Mouse (Mus musculus) liver, embryonic 11.5 days (tissue): ENCODE data around the gene Diexf. TPM values are rescaled to one million over a fixed set of nuclear protein-coding genes. Genes with fewer than 3 reads are reported as not detected.
A peak's percentile ranks its signal among the peaks of the same experiment; 100 is the strongest.

Experiments used
- ATAC-seq: fragments of 200-750 bp; cut with Nextera tagmentation; replicated peaks from 2 replicates; pipeline ENCODE4 v1.8.0; 2017; ENCODE audit warnings: moderate number of reproducible peaks, mild to moderate bottlenecking, moderate TSS enrichment, moderate library complexity; ENCODE audit not compliant: low FRiP score
- DNase-seq: peaks from one replicate; pipeline ENCODE4 v3.0.0-alpha.2; 2017; ENCODE audit warnings: low spot score
- H3K27ac ChIP-seq: fragments of 300-500 bp; sonication (generic); 2 replicates; pipeline ENCODE4 v1.5.1; 2014; ENCODE audit warnings: mild to moderate bottlenecking, low read depth, low read length, control low read depth
- H3K27me3 ChIP-seq: fragments of 300-500 bp; sonication (generic); replicated peaks from 2 replicates; pipeline ENCODE4 v1.6.1; 2014; ENCODE audit warnings: low read length, mixed read lengths; ENCODE audit not compliant: control insufficient read depth, insufficient read depth
- H3K36me3 ChIP-seq: fragments of 300-500 bp; sonication (generic); 2 replicates; pipeline ENCODE4 v1.6.1; 2014; ENCODE audit warnings: mild to moderate bottlenecking, low read length, moderate library complexity, mixed read lengths; ENCODE audit not compliant: control insufficient read depth, insufficient read depth
- H3K4me1 ChIP-seq: fragments of 300-500 bp; sonication (generic); replicated peaks from 2 replicates; pipeline ENCODE4 v1.6.1; 2014; ENCODE audit warnings: low read length, mixed read lengths; ENCODE audit not compliant: control insufficient read depth, insufficient read depth
- H3K4me2 ChIP-seq: fragments of 300-500 bp; sonication (generic); 2 replicates; pipeline ENCODE4 v1.6.1; 2014; ENCODE audit warnings: mild to moderate bottlenecking, control low read depth, moderate library complexity
- H3K4me3 ChIP-seq: fragments of 300-500 bp; sonication (generic); 2 replicates; pipeline ENCODE4 v1.5.1; 2014; ENCODE audit warnings: low read depth, low read length, control low read depth
- H3K9ac ChIP-seq: fragments of 300-500 bp; sonication (generic); 2 replicates; pipeline ENCODE4 v1.6.1; 2014; ENCODE audit warnings: low read depth, low read length, control low read depth
- H3K9me3 ChIP-seq: fragments of 300-500 bp; sonication (generic); 2 replicates; pipeline ENCODE4 v1.6.1; 2016; ENCODE audit warnings: low read length, inconsistent platforms, mixed read lengths; ENCODE audit not compliant: control insufficient read depth
- WGBS: fragments of 180-500 bp; shearing (Covaris S2); extraction: QIAGEN DNeasy Blood & Tissue Kit; methylation state at CpG from one replicate; pipeline ENCODE4 v1.1.7; 2014; 5-methylcytosine and 5-hydroxymethylcytosine counted together
- polyA plus RNA-seq: library from polyadenylated mRNA; unstranded; fragments of >200 nt; fragmentation: Nextera tagmentation; extraction: Ambion mirVana; gene quantifications from 2 replicates; pipeline ENCODE4 v1.2.1, GENCODE M21; 2014

Gene Diexf
- polyA plus RNA-seq, 1 experiment from 2014 or later = 10.7 TPM

DNA sequence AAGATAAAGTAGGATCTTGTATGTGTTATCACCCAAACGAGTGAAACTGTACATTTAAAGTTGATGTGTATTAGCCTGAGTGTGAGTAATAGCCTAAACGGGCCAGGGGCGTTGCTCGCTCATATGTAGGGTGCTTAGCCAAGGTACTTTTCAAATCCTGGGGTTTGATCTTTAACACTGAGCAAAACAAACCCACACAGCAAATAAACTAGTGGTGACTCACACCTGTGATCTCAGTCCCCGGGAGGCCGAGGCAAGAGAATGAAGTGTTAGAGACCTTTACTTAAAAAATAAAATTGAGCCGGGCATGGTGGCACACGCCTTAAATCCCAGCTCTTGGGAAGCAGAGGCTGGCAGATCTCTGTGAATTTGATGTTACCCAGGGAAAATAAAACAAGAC is 767 bp upstream of the Diexf start:
- H3K4me2 ChIP-seq = peak overlapping the region; percentile 69; the same call in 1 of the 2 replicates
- H3K36me3 ChIP-seq = peaks cover 11% of the 10 kb centered on the region; the same call in 1 of the 2 replicates
- H3K27me3 ChIP-seq = no peaks in the 10 kb centered on the region
- H3K27ac ChIP-seq = no peak overlapping the region
- WGBS = 73% methylated on average over 8 of the region's 8 CpGs
- ATAC-seq = no peak
- H3K9ac ChIP-seq = no peak overlapping the region
- H3K9me3 ChIP-seq = no peaks in the 10 kb centered on the region
- no peak overlapping the region; the same call in 1 of the 2 replicates for H3K4me3 ChIP-seq
- DNase-seq = no peak
- peaks cover 6% of the 10 kb centered on the region for H3K4me1 ChIP-seq

- H3K36me3 ChIP-seq = peaks cover 11% of the 10 kb centered on the region; the same call in 1 of the 2 replicates
- H3K9ac ChIP-seq = peak overlapping the region; percentile 63
- WGBS = 31% methylated on average over 11 of the region's 11 CpGs
- ATAC-seq (peak; percentile 35), DNase-seq (no peak)
- peak overlapping the region; percentile 69 for H3K4me2 ChIP-seq
- H3K4me1 ChIP-seq = peaks cover 6% of the 10 kb centered on the region
- no peaks in the 10 kb centered on the region for H3K27me3 ChIP-seq
- no peaks in the 10 kb centered on the region for H3K9me3 ChIP-seq
- H3K4me3 ChIP-seq = peak overlapping the region; percentile 99
- no peak overlapping the region for H3K27ac ChIP-seq
Observed at GRCm38 (mm10) chr1:193130456-193130825, 369 bp upstream of the Diexf start.

GRCm38 (mm10) chr1:193129321-193129720 is 751 bp downstream of the Diexf start:
- no peak overlapping the region; the same call in 1 of the 2 replicates for H3K27ac ChIP-seq

GRCm38 (mm10) chr1:193128055-193128454 is 2.0 kb downstream of the Diexf start:
- no peak overlapping the region for H3K4me2 ChIP-seq
- peaks cover 6% of the 10 kb centered on the region for H3K4me1 ChIP-seq
- ATAC-seq (no peak), DNase-seq (no peak)
- no peak overlapping the region for H3K9ac ChIP-seq
- no peak overlapping the region for H3K27ac ChIP-seq
- peaks cover 22% of the 10 kb centered on the region for H3K36me3 ChIP-seq
- H3K9me3 ChIP-seq = no peaks in the 10 kb centered on the region
- H3K4me3 ChIP-seq = no peak overlapping the region
- H3K27me3 ChIP-seq = no peaks in the 10 kb centered on the region
- 91% methylated on average over 6 of the region's 6 CpGs for WGBS

More at GRCm38 (mm10) chr1:193129321-193129720, 751 bp downstream of the Diexf start:
- peak overlapping the region; percentile 85 for H3K9ac ChIP-seq
- H3K4me2 ChIP-seq = peak overlapping the region; percentile 72
- H3K4me1 ChIP-seq = peaks cover 6% of the 10 kb centered on the region
- 17% methylated on average over 5 of the region's 5 CpGs for WGBS
- H3K4me3 ChIP-seq = peak overlapping the region; percentile 99
- DNase-seq (no peak), ATAC-seq (no peak)
- H3K9me3 ChIP-seq = no peaks in the 10 kb centered on the region
- H3K27me3 ChIP-seq = no peaks in the 10 kb centered on the region
- H3K36me3 ChIP-seq = peaks cover 11% of the 10 kb centered on the region; the same call in 1 of the 2 replicates

GRCm38 (mm10) chr1:193125835-193126234 is 4.2 kb downstream of the Diexf start:
- Histone ChIP-seq H3K27me3 (no peaks in the 10 kb centered on the region), H3K9ac (no peak overlapping the region), H3K27ac (no peak overlapping the region), H3K4me3 (no peak overlapping the region), H3K9me3 (no peaks in the 10 kb centered on the region), H3K36me3 (peaks cover 42% of the 10 kb centered on the region), H3K4me1 (peaks cover 6% of the 10 kb centered on the region), H3K4me2 (no peak overlapping the region)
- DNase-seq (no peak), ATAC-seq (no peak)
- WGBS = 76% methylated on average over 4 of the region's 4 CpGs

- Histone ChIP-seq H3K27ac (no peak overlapping the region), H3K36me3 (peaks cover 62% of the 10 kb centered on the region), H3K4me2 (no peak overlapping the region), H3K27me3 (no peaks in the 10 kb centered on the region), H3K4me1 (no peaks in the 10 kb centered on the region; the same call in 1 of the 2 replicates), H3K9me3 (no peaks in the 10 kb centered on the region), H3K4me3 (no peak overlapping the region), H3K9ac (no peak overlapping the region)
- ATAC-seq (no peak), DNase-seq (no peak)
- WGBS = 94% methylated on average over 6 of the region's 6 CpGs
Observed at GRCm38 (mm10) chr1:193123290-193123689, 6.8 kb downstream of the Diexf start.

GRCm38 (mm10) chr1:193122793-193123192 is 7.3 kb downstream of the Diexf start:
- H3K9me3 ChIP-seq = no peaks in the 10 kb centered on the region
- H3K4me1 ChIP-seq = no peaks in the 10 kb centered on the region
- 85% methylated on average over 7 of the region's 7 CpGs for WGBS
- no peak overlapping the region for H3K4me2 ChIP-seq
- DNase-seq = no peak
- H3K27ac ChIP-seq = no peak overlapping the region
- no peak overlapping the region for H3K4me3 ChIP-seq
- H3K36me3 ChIP-seq = peaks cover 66% of the 10 kb centered on the region
- ATAC-seq = no peak
- no peak overlapping the region for H3K9ac ChIP-seq
- H3K27me3 ChIP-seq = no peaks in the 10 kb centered on the region

DNA sequence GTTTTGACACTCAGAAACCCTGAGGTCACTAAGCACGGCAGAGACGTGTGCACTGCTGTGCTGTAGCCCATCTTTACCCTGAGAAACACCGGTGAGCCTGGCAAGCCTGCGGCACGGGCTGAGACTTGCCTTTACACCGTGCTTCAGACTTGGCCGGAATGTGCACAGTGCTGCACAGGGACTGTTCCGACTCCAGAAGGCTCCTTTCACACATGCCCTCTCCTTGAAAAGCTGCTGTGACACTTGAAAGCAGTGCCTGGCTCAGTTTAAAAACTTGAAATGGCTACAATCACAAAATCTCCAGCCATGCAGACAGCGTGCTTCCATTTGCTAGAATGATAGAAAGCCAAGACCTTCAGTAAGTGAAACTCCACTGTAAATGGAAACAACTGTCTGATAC is 18.0 kb downstream of the Diexf start:
- Histone ChIP-seq H3K36me3 (peaks cover 54% of the 10 kb centered on the region), H3K4me3 (no peak overlapping the region), H3K9ac (no peak overlapping the region), H3K27me3 (no peaks in the 10 kb centered on the region), H3K27ac (no peak overlapping the region), H3K4me2 (no peak overlapping the region), H3K9me3 (no peaks in the 10 kb centered on the region), H3K4me1 (no peaks in the 10 kb centered on the region)
- DNase-seq = no peak
- ATAC-seq = no peak
- WGBS = 93% methylated on average over 9 of the region's 9 CpGs

DNA sequence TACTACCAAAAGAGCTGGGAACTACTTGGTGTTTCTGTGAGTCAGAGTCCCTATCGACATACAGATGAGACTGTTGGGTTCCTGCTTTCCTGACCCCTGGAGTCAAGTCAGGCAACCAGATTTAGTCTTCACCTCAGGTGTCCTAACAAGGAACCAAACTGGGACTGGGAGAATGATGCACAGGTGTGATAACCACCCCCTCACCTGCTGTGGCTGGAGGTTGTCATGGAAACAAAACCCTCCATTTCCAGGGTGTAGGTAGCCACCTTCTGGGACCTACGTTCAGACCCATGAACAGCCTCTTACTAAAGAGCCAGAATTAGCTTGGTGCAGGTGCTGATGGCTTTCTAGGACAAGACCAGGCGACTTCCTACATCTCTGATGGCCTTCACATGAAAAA is 27.1 kb downstream of the Diexf start:
- ATAC-seq = no peak
- H3K9ac ChIP-seq = no peak overlapping the region
- whole genome bisulfite sequencing = 77% methylated on average over 3 of the region's 3 CpGs

More for the DNA sequence above, 27.1 kb downstream of the Diexf start:
- H3K27me3 ChIP-seq = no peaks in the 10 kb centered on the region
- H3K9me3 ChIP-seq = no peaks in the 10 kb centered on the region
- no peak for DNase-seq
- H3K4me1 ChIP-seq = no peaks in the 10 kb centered on the region
- H3K27ac ChIP-seq = no peak overlapping the region
- H3K4me3 ChIP-seq = no peak overlapping the region
- no peak overlapping the region for H3K4me2 ChIP-seq
- H3K36me3 ChIP-seq = peaks cover 13% of the 10 kb centered on the region
